Mouse (Mus musculus): ENCODE measurements around the gene 1700029H14Rik. TPM values are rescaled to one million over a fixed set of nuclear protein-coding genes. Genes with fewer than 3 reads are reported as not detected.

1700029H14Rik gene
- total and polyA plus RNA-seq, 3 experiments = not detected

- TF ChIP-seq RAD21 (IDR thresholded peaks at IDR 0.05; ENCODE audit: low read depth, low read length) = peak; percentile 64
- TF ChIP-seq MEF2A (IDR thresholded peaks at IDR 0.05; ENCODE audit: borderline replicate concordance, low read depth, low read length) = no peak
- peak; percentile 22; the same call in 1 of the 2 replicates for TF ChIP-seq TCF12 (IDR thresholded peaks at IDR 0.05; ENCODE audit: low read depth, low read length)
- no peak for TF ChIP-seq MXI1 (IDR thresholded peaks at IDR 0.05; ENCODE audit: low read depth, low read length)
- no peak for TF ChIP-seq ZKSCAN1 (IDR thresholded peaks at IDR 0.05; ENCODE audit: borderline replicate concordance, low read depth, low read length)
- TF ChIP-seq MAZ (IDR thresholded peaks at IDR 0.05; ENCODE audit: low read depth, low read length) = 0 out of 2 replicates have a peak, but pooled peaks have one; percentile 35
- TF ChIP-seq MAX (IDR thresholded peaks at IDR 0.05; ENCODE audit: low read length) = no peak
- TF ChIP-seq E2F4 (IDR thresholded peaks at IDR 0.05; ENCODE audit: insufficient replicate concordance, low read depth, low read length) = no peak
- 0 out of 2 replicates have a peak, but pooled peaks have one; percentile 14 for TF ChIP-seq UBTF (IDR thresholded peaks at IDR 0.05; ENCODE audit: low read depth, low read length)
- no peak for TF ChIP-seq MAFK (IDR thresholded peaks at IDR 0.05; ENCODE audit: insufficient replicate concordance, low read length)
- no peak for TF ChIP-seq GABPA (IDR thresholded peaks at IDR 0.05; ENCODE audit: insufficient replicate concordance, low read depth, low read length)
- TF ChIP-seq ZNF384 (IDR thresholded peaks at IDR 0.05; ENCODE audit: low read depth, low read length) = no peak
- peak in 1 of 2 experiments; percentile 71; a peak in 2 of 4 replicates for TF ChIP-seq CTCF (conservative IDR thresholded peaks at IDR 0.05 in 1 of 2, IDR thresholded peaks at IDR 0.05 in 1 of 2; ENCODE audit: low read depth in 2 of 2, low read length in 2 of 2)
- TF ChIP-seq POLR2AphosphoS2 (IDR thresholded peaks at IDR 0.05; ENCODE audit: low read depth, low read length) = no peak
- TF ChIP-seq ZMIZ1 (IDR thresholded peaks at IDR 0.05; ENCODE audit: low read depth, low read length) = no peak
Observed at GRCm38 (mm10) chr8:13548235-13548634, 14.0 kb downstream of the 1700029H14Rik start (continued).

- TF ChIP-seq MYC (IDR thresholded peaks at IDR 0.05; ENCODE audit: low read depth, low read length) = no peak
- no peak for TF ChIP-seq MXI1 (IDR thresholded peaks at IDR 0.05; ENCODE audit: low read depth, low read length)
- TF ChIP-seq SIN3A (IDR thresholded peaks at IDR 0.05; ENCODE audit: low read length) = no peak
- TF ChIP-seq CTCF (conservative IDR thresholded peaks at IDR 0.05 in 1 of 2, IDR thresholded peaks at IDR 0.05 in 1 of 2; ENCODE audit: low read depth in 2 of 2, low read length in 2 of 2) = no peak
- TF ChIP-seq ZC3H11A (IDR thresholded peaks at IDR 0.05; ENCODE audit: low read depth, low read length) = no peak
- TF ChIP-seq MAX (IDR thresholded peaks at IDR 0.05; ENCODE audit: low read length) = no peak
- TF ChIP-seq PAX5 (IDR thresholded peaks at IDR 0.05; ENCODE audit: low read length) = no peak
- TF ChIP-seq BHLHE40 (IDR thresholded peaks at IDR 0.05; ENCODE audit: low read depth, low read length) = no peak
- TF ChIP-seq CHD1 (IDR thresholded peaks at IDR 0.05; ENCODE audit: low read depth, low read length) = no peak
- no peak for TF ChIP-seq ZNF384 (IDR thresholded peaks at IDR 0.05; ENCODE audit: low read depth, low read length)
- TF ChIP-seq ELF1 (IDR thresholded peaks at IDR 0.05; ENCODE audit: low read depth, low read length) = no peak
- no peak for TF ChIP-seq SMC3 (IDR thresholded peaks at IDR 0.05; ENCODE audit: low read depth, low read length)
- TF ChIP-seq RCOR1 (conservative IDR thresholded peaks at IDR 0.05; ENCODE audit: low read depth, low read length) = no peak
- TF ChIP-seq NELFE (IDR thresholded peaks at IDR 0.05; ENCODE audit: low read depth, low read length) = no peak
- TF ChIP-seq JUND (conservative IDR thresholded peaks at IDR 0.05; ENCODE audit: low read depth, low read length) = no peak
- no peak for TF ChIP-seq RAD21 (IDR thresholded peaks at IDR 0.05; ENCODE audit: low read depth, low read length)
- no peak for DNase-seq (ENCODE audit: extremely low read depth)
Observed at GRCm38 (mm10) chr8:13546421-13546820, 15.8 kb downstream of the 1700029H14Rik start.

More at GRCm38 (mm10) chr8:13546421-13546820, 15.8 kb downstream of the 1700029H14Rik start:
- H3K4me2 ChIP-seq (ENCODE audit: insufficient read depth, low read depth, poor library complexity, severe bottlenecking) = no peak overlapping the region
- dilution Hi-C loops (cut with MboI; ENCODE audit: extremely low pct_ligation_motif_present, extremely low pct_unique_long_range_greater_than_20kb, low sequenced_read_pairs) = no loop called here
- no peak overlapping the region for H3K27ac ChIP-seq (ENCODE audit: insufficient read depth, low read depth)
- H3K9me3 ChIP-seq (replicated peaks; ENCODE audit: low read length) = peaks cover 5% of the 10 kb centered on the region
- no peaks in the 10 kb centered on the region for H3K36me3 ChIP-seq (replicated peaks in 1 of 2; ENCODE audit: control insufficient read depth in 1 of 2, insufficient read depth in 1 of 2, low read length in 1 of 2)
- no peaks in the 10 kb centered on the region for H3K27me3 ChIP-seq (replicated peaks)
- no peaks in the 10 kb centered on the region for H3K79me2 ChIP-seq (replicated peaks; ENCODE audit: control insufficient read depth, extremely low read depth, insufficient read depth, poor library complexity, severe bottlenecking)
- no peak overlapping the region for H3K9ac ChIP-seq (ENCODE audit: insufficient read depth, low read depth)
- no peak overlapping the region for H3K4me3 ChIP-seq (replicated peaks in 1 of 3; ENCODE audit: low read depth in 2 of 3, low read length in 2 of 3, poor library complexity in 1 of 3)
- in situ Hi-C loops (cut with MboI; ENCODE audit: low pct_ligation_motif_present, low pct_unique_long_range_greater_than_20kb, low sequenced_read_pairs) = no loop called here
- peaks cover 19 to 40% of the 10 kb centered on the region in 2 experiments for H3K4me1 ChIP-seq (ENCODE audit: control insufficient read depth in 1 of 2, insufficient read depth in 2 of 2)
